Mouse (Mus musculus) ovary, adult 18-20 months (tissue): ENCODE results near the gene Aebp2.
"Not testable (repeated sequence)": the region's sequence is repeated elsewhere in the genome, so short reads cannot be mapped to it uniquely, and the experiment has no call there.

Experiments
- DNase-seq: peaks from one replicate; pipeline ENCODE4 v3.0.0; 2022; ENCODE audit warnings: low spot score, mixed read lengths

Aebp2 gene

DNA sequence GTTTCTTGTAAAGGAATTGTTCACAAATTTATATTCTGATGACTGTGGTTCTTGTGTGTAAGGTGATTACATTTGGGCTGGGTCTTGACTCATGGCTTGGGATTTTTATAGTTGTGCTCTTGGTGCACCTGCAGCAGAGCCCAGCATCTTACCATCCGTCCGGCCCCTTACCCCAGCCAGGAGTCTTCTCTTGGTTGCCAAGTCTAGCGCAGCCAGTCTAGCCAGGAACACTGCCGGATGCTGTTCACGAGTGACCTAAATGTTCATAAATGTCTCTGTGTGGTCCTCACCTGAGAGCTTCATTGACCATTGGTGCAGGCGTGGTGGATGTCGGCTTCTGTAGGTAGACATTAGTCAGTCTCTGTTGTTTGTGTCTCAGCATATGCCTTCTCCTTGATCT, 33.0 kb downstream of the Aebp2 start:
- no peak for DNase-seq

DNA sequence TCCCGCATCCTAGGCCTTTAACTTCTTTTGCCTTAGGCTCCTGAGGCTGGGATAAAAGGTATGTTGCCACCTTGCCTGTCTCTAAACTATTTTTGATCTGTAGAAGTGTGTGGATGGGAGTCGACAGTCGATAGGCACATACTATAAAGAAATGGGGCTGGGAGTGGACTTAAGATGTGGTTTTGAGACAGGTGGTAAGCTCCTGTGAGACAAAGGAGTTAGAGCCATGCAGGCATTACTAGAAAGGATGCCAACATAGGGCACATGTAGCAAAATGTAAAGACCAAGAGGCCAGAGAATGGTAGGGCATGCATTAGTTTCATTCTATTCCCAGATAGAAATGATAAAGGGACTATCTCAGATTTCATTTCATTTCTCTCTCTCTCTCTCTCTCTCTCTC, 34.5 kb downstream of the Aebp2 start:
- DNase-seq = no peak

DNA sequence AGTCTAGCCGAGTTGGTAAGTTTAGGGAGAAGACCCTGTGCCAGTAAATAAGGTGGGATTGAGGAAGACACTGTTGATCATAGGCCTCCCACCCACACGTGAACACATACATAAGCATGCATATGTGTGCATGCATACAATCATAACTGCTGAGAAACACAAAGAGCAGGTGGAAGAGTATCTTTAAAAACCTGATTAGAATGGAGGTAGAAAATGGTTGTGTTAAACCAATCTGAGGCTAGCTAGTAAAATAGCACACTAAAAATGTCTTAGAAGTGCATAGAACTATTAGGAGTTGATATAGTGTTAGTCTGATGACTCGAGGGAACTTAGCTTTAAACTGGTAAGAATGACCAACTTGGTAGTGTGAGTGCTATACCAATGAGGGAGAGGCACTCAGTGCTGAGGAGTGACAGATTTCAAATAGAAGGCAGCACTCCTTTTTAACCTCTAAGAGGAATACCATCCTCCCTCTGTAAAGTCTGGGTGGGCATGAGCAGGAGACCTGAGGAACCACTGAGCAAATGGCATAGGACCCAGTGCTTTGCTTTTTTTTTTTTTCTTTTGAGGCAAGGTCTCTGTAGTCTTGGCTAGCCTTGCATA, 35.6 kb downstream of the Aebp2 start:
- no peak for DNase-seq

DNA sequence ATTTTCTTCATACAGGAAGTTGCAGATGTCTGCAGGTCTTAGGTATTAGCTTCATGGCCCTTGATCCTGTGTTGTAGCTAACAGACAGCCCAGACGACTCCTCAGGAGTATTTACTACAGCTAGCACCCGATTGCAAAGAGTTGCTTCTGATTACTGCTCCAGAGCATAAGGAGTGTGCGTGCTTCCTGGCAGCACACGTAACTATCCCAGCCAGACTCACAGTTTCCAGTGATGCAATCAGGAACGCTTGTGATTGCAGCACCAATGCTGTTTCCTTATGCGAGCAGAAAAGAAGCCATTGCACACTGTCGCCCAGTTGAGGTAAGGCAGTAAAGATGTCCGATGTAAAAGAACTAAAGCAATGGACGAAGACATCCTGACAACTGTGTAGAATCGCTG, 38.6 kb downstream of the Aebp2 start:
- DNase-seq = no peak

DNA sequence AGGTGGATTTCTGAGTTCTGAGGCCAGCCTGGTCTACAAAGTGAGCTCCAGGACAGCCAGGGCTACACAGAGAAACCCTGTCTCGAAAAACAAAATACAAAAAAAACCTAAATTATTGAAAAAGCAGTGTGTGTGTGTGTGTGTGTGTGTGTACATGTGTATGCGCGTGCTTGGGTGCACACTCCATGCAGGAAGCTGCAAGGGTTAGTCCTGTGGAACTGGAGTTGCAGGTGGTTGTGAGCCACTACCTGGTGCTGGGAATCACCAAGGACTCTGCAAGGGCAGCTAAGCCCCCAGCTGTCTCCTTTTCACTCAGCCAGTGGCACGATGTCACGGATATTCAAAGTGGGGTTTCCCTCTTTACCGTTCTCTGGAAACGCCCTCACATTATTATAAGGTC, 39.3 kb downstream of the Aebp2 start:
- DNase-seq = no peak

DNA sequence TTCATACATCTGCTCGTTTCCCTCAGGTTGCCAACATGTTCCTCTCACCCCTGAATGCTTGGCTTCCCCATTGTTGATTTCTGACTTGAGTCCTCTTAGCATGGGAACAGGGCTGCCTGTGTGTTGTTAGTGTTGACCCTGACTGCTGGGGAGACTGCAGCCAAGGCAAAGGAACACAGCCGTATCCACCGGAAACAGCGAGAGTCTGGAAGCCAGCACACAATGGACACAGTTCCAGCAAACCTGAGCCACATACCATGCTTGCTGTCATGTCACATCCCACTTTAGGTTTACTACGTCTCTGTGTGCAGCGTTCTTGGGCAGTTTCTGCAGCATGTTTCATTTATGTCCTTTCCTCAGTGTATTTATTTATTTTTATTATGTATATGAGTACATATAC, 39.8 kb downstream of the Aebp2 start:
- no peak for DNase-seq

DNA sequence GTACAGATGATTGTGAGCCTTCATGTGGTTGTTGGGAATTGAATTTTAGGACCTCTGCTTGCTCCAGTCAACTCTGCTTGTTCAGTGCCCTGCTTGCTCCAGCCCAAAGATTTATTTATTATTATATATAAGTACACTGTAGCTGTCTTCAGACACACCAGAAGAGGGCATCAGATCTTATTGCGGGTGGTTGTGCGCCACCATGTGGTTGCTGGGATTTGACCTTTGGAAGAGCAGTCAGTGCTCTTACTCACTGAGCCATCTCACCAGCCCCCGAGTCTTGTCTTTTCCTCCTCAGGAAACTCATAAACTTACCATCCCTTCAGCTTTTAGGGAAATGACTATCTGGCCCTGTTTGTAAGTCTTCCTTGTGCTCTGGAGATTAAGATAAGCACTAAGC, 40.2 kb downstream of the Aebp2 start:
- DNase-seq = not testable (repeated sequence)

DNA sequence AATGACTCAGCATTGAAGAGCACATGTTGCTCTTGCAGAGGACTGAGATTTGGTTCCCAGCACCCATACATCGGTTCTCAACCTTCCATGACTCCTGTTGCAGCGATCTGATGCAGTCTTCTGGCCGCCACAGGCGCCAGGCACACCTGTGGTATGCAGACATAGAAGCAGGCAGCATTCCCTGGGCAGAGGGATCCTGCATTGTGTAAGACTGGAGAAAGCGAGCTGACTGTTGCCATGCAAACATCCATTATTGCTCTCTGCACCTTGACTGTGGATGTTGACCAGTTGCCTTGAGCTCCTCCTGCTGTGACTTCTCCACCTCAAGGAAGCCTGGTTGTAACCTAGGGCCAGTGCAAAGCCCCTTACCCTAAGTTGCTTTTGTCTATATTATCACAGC, 42.1 kb downstream of the Aebp2 start:
- no peak for DNase-seq

DNA sequence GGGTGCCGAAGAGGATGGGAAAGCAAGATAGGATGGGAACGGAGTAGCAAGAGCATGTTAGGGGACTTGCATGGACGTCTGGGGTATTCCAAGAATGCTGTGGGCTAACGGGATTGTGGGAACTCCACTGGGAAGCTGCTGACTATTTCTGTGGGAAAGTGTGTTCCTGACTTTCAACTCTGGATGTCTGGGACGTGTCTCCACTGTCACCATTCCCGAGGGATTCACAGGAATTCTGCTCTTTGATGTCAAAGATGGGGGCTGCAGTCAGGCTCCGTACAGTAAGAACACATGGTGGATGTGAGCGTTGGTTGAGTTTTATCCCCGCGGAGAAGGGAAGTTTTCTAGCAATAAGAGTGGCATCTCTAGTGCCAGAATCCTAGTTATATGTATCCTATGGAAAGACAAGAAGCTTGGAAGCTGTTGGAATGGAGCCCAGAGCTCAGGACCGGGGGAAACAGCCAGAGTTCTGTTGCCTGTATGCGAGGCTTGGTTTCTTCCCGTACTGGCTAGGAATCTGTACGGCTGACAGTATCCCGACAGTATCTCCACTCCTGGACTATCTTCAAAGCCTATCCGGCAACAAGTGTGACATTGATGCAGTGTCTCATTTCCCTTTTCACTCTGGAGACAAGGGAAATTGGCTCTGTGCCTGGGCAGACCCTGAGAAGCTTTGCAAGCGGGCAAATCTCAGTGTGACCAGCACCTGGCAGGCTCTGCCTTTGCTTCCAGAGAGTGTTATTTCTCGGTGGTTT, 44.2 kb downstream of the Aebp2 start:
- no peak for DNase-seq

DNA sequence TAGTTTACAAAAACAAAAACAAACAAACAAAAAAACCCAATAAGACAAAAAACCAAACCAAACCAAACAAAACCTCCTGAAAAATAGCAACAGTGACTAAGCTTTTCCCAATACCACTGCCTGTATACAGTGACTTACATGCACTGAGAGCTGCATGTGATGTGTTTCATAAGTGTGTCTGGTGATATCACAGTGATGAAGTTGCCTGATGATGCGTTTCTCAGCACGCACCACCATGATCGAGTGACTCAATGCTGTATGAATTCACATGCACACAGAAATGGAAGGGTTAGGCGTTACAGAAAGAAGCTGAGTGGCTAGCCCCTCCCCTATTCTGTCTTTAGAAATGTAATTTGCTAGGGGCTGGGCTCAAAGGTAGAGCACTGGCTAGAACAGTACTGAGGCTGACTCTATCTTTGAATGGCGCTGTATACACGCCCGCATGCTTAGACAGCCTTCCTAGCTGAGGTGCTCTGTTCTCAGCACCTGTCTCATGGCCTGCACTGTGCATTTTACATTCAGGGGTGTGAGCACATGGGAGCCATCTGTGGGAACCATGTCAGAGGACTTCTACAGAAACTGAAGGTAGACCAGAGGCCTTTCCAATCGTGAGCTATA, 44.9 kb downstream of the Aebp2 start:
- no peak for DNase-seq

DNA sequence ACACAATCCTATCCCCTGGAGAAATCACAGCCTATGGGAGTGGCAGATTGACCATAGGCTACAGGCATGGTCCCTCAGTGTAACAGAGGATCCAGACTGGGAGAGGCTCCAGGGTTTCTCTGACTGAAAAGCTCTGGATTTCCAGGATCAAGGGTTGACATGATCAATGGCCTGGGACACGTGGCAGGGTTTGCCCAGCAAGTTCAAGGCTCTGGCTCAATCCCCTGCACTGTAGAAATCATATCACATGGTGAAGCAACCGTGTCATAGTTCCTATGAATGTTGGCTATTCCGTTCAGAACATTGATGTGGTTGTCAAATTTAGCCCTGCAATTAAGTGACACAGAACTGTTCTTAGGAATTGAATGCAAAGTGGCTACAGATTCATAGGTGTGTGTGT, 52.0 kb downstream of the Aebp2 start:
- DNase-seq = no peak

DNA sequence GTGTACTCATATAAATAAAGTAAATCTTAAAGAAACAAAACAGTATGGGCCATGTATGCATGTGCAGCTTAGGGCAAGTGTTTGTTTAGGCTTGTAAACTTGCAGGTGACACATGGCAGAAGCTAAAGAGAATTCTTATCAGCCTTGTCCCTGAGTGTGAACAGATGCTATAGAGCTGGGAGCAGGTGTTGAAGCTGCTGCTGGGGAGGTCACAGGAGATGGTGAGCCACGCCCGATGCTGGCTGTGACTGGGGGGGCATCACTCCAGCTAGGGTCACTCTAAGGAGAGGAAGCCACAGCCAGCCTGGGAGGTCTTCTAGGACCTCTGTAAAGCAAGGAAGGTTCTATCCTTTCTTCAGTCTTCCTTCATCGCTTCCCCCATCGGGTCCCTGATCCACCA, 53.6 kb downstream of the Aebp2 start:
- DNase-seq = no peak

DNA sequence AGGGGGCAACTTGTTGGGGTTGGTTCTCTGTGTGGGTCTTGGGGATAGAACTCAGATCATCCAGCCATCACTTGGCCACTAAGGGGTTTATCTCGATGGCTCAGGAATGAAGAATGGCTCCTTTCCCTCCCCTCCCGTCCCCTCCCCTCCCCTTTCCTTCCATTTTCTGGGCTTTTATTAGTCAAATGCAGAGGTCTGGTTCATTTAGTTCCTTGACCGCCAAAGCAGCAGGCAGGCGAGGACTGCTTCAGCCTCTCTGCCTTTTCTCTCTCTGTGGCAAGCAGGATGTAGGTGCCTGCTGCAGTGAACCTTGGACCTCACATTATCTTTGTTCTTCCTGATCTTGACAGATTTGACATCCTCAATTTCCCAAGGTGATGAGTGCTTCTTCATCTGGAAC, 54.6 kb downstream of the Aebp2 start:
- DNase-seq = no peak

DNA sequence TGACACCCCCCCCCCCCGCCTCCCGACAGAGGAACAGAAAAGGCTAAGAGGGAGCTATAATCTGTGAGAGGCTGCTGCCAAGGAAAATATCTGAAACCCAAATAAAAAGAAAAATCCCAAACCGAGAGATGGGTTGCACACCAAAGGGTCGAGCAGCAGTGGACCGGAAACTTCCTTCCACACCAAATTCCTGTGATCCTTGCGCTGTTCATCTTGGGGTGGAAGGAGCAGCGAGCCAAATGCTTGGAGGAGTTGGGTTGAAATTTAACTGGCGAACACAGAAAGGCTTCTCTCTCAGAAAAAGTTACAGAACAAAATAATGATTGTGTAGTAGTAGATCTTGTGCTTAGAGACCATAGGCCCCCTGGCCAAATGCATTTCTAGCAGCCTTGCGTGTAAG, 55.5 kb downstream of the Aebp2 start:
- no peak for DNase-seq

DNA sequence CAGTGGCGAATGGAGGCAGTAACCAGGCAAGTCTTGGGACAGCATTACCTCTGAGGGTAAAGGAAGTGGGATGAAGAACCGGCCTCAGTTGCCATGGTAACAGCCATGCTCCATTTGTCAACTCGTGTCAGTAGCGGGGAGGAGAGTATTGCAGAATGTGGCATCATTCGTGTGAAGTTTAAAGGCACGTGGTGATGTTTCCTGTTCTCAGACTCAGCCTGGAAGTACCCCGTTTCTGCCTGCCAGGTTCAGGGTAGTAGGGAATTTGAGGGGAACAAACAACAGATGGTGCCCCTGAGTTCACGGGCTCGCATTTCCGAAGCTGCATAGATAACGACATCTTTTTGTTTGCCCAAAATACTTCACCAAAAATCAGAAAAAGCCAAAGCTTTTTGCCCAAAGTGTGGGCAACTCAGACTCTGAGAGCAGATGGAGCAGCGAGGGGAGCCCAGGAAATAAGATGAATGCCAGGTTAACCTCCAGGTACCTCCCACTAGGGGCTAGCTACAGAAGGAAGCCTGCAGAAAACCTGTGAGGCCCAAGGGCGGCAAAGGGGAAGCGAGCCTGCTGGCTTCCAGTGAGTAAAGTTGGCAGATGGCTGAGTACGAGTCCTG, 56.3 kb downstream of the Aebp2 start:
- DNase-seq = no peak

DNA sequence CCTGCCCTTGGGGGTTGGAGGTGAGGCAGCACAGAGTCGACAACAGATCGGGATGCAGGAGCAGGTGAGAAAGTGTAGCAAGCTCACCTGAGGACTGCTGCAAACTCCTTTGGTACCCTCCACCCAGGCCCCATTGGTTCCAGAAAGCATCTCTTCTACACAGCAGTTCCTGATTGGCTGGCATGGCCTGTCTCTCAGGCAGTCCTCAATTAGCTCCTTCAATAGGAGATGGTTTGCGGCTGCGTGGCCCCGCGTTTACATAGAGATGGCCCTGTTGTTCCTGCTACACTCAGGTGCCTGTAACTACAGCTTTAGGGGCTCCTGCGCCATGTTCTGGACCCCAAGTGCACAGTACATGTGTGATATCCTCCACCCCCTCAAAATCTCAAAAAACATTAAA, 58.2 kb downstream of the Aebp2 start:
- no peak for DNase-seq

DNA sequence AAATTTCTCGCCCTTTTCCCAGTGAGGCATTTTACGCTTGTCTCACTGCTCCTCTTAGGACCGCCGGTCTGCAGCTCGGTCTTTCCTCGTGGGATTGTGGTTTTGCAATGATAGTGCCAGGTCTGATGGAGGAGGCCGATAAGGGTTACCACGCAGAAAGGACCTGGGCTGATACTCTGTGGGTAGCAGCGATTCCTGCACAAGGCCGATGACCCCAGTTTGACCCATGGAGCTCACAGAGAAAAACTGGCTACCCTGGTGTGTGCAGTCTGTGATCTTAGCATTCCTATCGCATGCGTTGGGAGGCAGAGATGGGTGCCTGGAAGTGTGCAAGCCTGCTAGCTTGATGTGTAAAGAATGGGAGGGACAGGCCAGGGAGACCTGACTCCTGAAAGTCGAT, 60.4 kb downstream of the Aebp2 start:
- DNase-seq = no peak

DNA sequence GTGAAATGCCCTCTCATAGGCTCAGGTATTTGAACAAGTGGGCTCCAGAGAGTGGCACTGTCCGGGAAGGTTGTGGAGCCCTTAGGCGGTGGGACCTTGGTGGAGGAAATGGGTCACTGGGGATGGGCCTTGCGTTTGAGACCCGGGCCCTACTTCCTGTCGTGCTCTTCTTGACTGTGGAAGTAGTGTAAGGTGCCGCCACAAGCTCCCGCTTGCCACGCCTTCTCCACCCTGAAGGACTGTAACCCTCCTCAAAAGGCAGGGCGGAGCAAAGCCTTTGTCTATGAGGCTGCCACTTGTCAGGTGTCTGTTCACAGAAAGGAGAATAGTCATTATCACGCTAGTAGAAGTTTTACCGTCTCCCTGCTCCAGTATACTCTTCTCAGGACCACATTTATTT, 61.9 kb downstream of the Aebp2 start:
- no peak for DNase-seq

DNA sequence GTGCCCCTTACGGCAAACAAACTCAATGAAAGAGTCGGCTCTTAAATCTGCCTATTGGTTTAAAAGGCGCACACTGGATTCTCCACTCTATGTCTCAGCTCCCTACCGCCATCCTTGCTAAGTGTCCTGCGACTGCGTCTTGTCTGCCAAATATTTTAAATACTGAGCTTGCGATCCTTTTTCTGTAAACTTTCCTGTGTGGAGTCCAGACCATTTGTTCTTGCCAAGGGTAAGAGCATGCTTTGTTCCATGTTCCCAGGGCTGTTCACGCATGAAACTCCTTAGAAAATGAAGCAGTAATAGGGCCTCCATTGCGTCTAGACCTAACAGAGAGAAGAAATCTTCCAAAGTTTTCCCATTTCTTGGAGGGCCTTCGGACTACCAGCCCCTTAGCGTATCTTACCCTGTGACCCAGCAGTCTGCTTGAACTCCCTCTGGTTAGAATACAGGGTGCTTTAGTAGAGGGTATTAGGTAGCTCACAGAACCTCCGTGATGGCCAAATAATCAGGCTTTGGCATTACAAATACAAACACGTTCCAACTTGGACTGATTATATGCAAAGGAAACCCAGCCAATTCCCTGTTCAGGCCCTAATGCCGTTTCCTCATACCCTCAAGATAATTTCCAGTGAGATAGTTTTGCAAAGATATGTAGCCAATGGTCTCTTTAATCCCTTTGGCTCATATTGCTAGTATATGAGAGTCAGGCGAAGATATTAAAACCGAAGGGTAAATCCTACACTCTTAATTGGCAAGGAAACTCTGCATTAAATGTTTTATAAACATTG, 67.3 kb downstream of the Aebp2 start:
- DNase-seq = no peak

DNA sequence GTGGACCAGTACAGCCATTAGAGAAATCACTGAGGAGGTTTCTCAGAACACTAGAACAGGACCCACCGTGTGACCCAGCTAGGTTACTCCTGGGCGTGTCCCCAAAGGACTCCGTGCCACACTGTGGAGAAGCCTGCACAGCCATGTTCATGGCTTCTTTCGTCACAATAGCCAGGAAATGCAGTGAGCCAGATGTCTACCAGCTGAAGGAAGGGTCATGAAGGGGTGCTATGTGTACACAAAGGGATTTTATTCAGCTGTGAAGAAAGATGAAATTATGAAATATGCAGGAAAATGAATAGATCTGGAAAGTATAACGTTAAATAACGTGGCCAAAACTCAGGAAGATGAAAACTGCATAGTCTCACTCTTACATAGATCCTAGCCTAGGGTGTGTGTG, 69.7 kb downstream of the Aebp2 start:
- DNase-seq = no peak

DNA sequence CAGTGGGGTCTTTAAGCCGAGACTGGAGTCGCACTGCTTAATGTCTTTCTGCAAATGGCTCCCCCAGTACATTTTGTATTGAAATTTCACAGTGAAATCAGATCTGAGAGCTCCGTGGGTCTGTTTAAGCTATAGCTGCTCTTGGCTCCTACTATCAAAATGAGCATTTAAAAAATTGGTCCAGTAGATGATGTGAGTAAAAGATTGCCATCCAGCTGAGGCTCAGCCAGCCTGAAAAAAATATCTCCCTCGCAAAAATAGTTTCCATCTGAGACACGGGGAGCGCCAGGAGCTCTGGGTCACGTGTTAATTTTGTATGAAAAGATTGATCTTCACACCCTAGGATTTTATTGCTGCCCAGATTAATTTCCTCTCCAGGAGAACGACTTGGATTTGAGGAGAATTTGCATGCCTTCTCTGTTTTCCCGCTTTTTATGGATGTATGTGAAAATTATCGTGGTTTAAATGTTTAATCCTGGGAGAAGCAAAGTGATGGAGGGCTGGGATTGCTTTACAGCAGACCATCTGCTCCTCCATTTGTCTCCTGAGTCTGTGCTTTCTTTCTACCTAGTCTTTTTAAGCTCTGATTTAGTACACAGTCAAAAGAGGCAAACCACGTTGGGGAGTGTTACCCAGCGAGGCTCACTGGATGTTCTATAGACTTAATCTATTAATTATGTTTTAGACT, 73.9 kb downstream of the Aebp2 start:
- DNase-seq = no peak

DNA sequence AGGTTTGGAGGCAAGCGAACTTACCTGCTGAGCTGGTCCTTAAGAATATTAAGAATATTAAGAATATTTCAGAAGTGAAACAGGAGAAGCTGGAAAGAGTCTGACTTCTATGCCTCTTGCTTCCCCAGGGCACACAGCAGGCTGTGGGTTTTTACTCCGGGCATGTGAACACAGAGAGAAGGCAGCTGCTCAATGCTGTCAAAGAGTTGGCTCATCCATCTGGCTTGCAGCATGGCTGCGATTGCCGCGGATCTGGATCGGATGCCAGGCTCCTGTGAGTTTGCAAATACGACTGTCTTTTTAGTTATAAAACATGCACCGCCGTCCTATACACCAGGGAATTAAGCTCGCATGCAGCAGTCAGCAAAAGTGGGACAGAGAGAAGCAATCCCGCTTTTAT, 75.5 kb downstream of the Aebp2 start:
- no peak for DNase-seq
